Mouse (Mus musculus) heart, embryonic 10.5 days (tissue): ENCODE data around the gene Cd68. TPM values are rescaled to one million over a fixed set of nuclear protein-coding genes. Genes with fewer than 3 reads are reported as not detected.

Experiments used
- DNase-seq: peaks from one replicate; pipeline ENCODE4 v3.0.0-alpha.2; 2017; ENCODE audit warnings: low spot score
- H3K27ac ChIP-seq: fragments of 300-500 bp; sonication (generic); 2 replicates; pipeline ENCODE4 v1.5.1; 2016; ENCODE audit warnings: mild to moderate bottlenecking
- H3K27me3 ChIP-seq: fragments of 300-500 bp; sonication (generic); 2 replicates; pipeline ENCODE4 v1.6.1; 2016; ENCODE audit warnings: mild to moderate bottlenecking; ENCODE audit not compliant: poor library complexity, insufficient read depth, severe bottlenecking
- H3K36me3 ChIP-seq: fragments of 300-500 bp; sonication (generic); 2 replicates; pipeline ENCODE4 v1.6.1; 2016; ENCODE audit warnings: mild to moderate bottlenecking, moderate library complexity
- H3K4me1 ChIP-seq: fragments of 300-500 bp; sonication (generic); 2 replicates; pipeline ENCODE4 v1.6.1; 2016; ENCODE audit warnings: mild to moderate bottlenecking
- H3K4me3 ChIP-seq: fragments of 300-500 bp; sonication (generic); 2 replicates; pipeline ENCODE4 v1.5.1; 2016; ENCODE audit warnings: mild to moderate bottlenecking, moderate library complexity
- H3K9me3 ChIP-seq: fragments of 300-500 bp; sonication (generic); 2 replicates; pipeline ENCODE4 v1.6.1; 2016; ENCODE audit warnings: mild to moderate bottlenecking, moderate library complexity
- WGBS: fragments of 180-500 bp; shearing (Covaris S2); methylation state at CpG from one replicate; pipeline ENCODE4 v1.1.7; 2016; 5-methylcytosine and 5-hydroxymethylcytosine counted together
- polyA plus RNA-seq: library from polyadenylated mRNA; unstranded; fragments of >200 nt; fragmentation: Nextera tagmentation; extraction: Ambion mirVana; gene quantifications from 2 replicates; pipeline ENCODE4 v1.2.1, GENCODE M21; 2016

The Cd68 gene
- polyA plus RNA-seq, 1 experiment from 2014 or later, result 4.4 TPM

- DNase-seq, result no peak
- H3K27ac ChIP-seq, result no peak overlapping the region
- H3K9me3 ChIP-seq, result no peaks in the 10 kb centered on the region
- H3K36me3 ChIP-seq, result peaks cover 65% of the 10 kb centered on the region
- H3K27me3 ChIP-seq, result peaks cover 4% of the 10 kb centered on the region; the same call in 1 of the 2 replicates
- peaks cover 21% of the 10 kb centered on the region for H3K4me1 ChIP-seq
- WGBS, result 100% methylated on average over 2 of the region's 2 CpGs
- H3K4me3 ChIP-seq, result no peak overlapping the region
These were observed 13.2 kb upstream of the Cd68 start for GRCm38 (mm10) chr11:69679144-69679543.

- Histone ChIP-seq H3K4me3 (peak within 1 kb of the TSS; percentile 100), H3K36me3 (peaks cover 87% of the 10 kb centered on the region), H3K9me3 (no peaks in the 10 kb centered on the region), H3K4me1 (peaks cover 7% of the 10 kb centered on the region), H3K27me3 (no peaks in the 10 kb centered on the region), H3K27ac (peak within 1 kb of the TSS; percentile 100)
- DNase-seq, result peak; percentile 100
- under 1% methylated on average over 36 of the region's 36 CpGs for WGBS
These were observed 6.3 kb upstream of the Cd68 start, which contains the start of gene Eif4a1 for GRCm38 (mm10) chr11:69672211-69672706. Eif4a1 (minus strand) TSS chr11:69672423.

GRCm38 (mm10) chr11:69671726-69672124 lies 5.8 kb upstream of the Cd68 start:
- under 1% methylated on average over 43 of the region's 43 CpGs for WGBS
- Histone ChIP-seq H3K27ac (peak overlapping the region; percentile 100), H3K4me1 (peaks cover 7% of the 10 kb centered on the region), H3K36me3 (peaks cover 85% of the 10 kb centered on the region), H3K27me3 (no peaks in the 10 kb centered on the region), H3K9me3 (no peaks in the 10 kb centered on the region), H3K4me3 (peak overlapping the region; percentile 100)
- peak; percentile 87 for DNase-seq

GRCm38 (mm10) chr11:69670786-69671725 lies 5.1 kb upstream of the Cd68 start:
- Histone ChIP-seq H3K27me3 (no peaks in the 10 kb centered on the region), H3K36me3 (peaks cover 85% of the 10 kb centered on the region), H3K4me3 (peak overlapping the region; percentile 100), H3K27ac (peak overlapping the region; percentile 100), H3K4me1 (peaks cover 7% of the 10 kb centered on the region), H3K9me3 (no peaks in the 10 kb centered on the region)
- DNase-seq, result peak; percentile 96
- 1% methylated on average over 61 of the region's 61 CpGs for WGBS

- no peaks in the 10 kb centered on the region for H3K9me3 ChIP-seq
- H3K4me3 ChIP-seq, result no peak overlapping the region
- DNase-seq, result no peak
- 86% methylated on average over 3 of the region's 3 CpGs for WGBS
- H3K27ac ChIP-seq, result no peak overlapping the region
- H3K4me1 ChIP-seq, result peaks cover 26% of the 10 kb centered on the region
- H3K27me3 ChIP-seq, result no peaks in the 10 kb centered on the region
- H3K36me3 ChIP-seq, result peaks cover 78% of the 10 kb centered on the region
These were observed 682 bp upstream of the Cd68 start for GRCm38 (mm10) chr11:69666665-69667005.

GRCm38 (mm10) chr11:69665457-69665960 lies 444 bp downstream of the Cd68 start:
- WGBS, result 80% methylated on average over 9 of the region's 9 CpGs
- H3K9me3 ChIP-seq, result no peaks in the 10 kb centered on the region
- peaks cover 68% of the 10 kb centered on the region for H3K36me3 ChIP-seq
- H3K27me3 ChIP-seq, result no peaks in the 10 kb centered on the region
- H3K4me3 ChIP-seq, result no peak overlapping the region
- no peak for DNase-seq
- peaks cover 31% of the 10 kb centered on the region for H3K4me1 ChIP-seq
- 0 out of 2 replicates have a peak overlapping the region, but pooled peaks have one; percentile 16 for H3K27ac ChIP-seq

- H3K27me3 ChIP-seq, result no peaks in the 10 kb centered on the region
- WGBS, result 92% methylated on average over 7 of the region's 7 CpGs
- H3K36me3 ChIP-seq, result peaks cover 61% of the 10 kb centered on the region
- H3K27ac ChIP-seq, result no peak overlapping the region
- H3K4me3 ChIP-seq, result no peak overlapping the region
- no peaks in the 10 kb centered on the region for H3K9me3 ChIP-seq
- H3K4me1 ChIP-seq, result peaks cover 29% of the 10 kb centered on the region
- no peak for DNase-seq
These were observed 1.1 kb downstream of the Cd68 start for GRCm38 (mm10) chr11:69664841-69665240.

GRCm38 (mm10) chr11:69663795-69664194 lies 2.2 kb downstream of the Cd68 start:
- Histone ChIP-seq H3K9me3 (no peaks in the 10 kb centered on the region), H3K27me3 (no peaks in the 10 kb centered on the region), H3K27ac (peak overlapping the region; percentile 97; the same call in 1 of the 2 replicates), H3K36me3 (peaks cover 57% of the 10 kb centered on the region), H3K4me1 (peaks cover 25% of the 10 kb centered on the region), H3K4me3 (no peak overlapping the region)
- DNase-seq, result no peak
- WGBS, result 92% methylated on average over 6 of the region's 6 CpGs

- H3K4me1 ChIP-seq, result peaks cover 27% of the 10 kb centered on the region
- no peaks in the 10 kb centered on the region for H3K9me3 ChIP-seq
- peaks cover 57% of the 10 kb centered on the region for H3K36me3 ChIP-seq
- H3K27me3 ChIP-seq, result no peaks in the 10 kb centered on the region
- no peak for DNase-seq
- peak overlapping the region; percentile 97 for H3K27ac ChIP-seq
- 63% methylated on average over 13 of the region's 13 CpGs for WGBS
- H3K4me3 ChIP-seq, result peak overlapping the region; percentile 67
These were observed 2.8 kb downstream of the Cd68 start for GRCm38 (mm10) chr11:69662967-69663671.

- Histone ChIP-seq H3K27me3 (no peaks in the 10 kb centered on the region), H3K9me3 (no peaks in the 10 kb centered on the region), H3K4me3 (peak within 1 kb of the TSS; percentile 67), H3K27ac (peak within 1 kb of the TSS; percentile 97), H3K36me3 (peaks cover 57% of the 10 kb centered on the region), H3K4me1 (peaks cover 29% of the 10 kb centered on the region)
- DNase-seq, result peak; percentile 98
- WGBS, result under 1% methylated on average over 48 of the region's 48 CpGs
These were observed 3.6 kb downstream of the Cd68 start, which contains the start of gene Mpdu1 for GRCm38 (mm10) chr11:69662213-69662966. Mpdu1 (minus strand) TSS chr11:69662642.

GRCm38 (mm10) chr11:69661221-69661881 lies 4.6 kb downstream of the Cd68 start:
- no peaks in the 10 kb centered on the region for H3K27me3 ChIP-seq
- WGBS, result 72% methylated on average over 3 of the region's 3 CpGs
- H3K9me3 ChIP-seq, result no peaks in the 10 kb centered on the region
- DNase-seq, result no peak
- peak overlapping the region; percentile 97 for H3K27ac ChIP-seq
- peak overlapping the region; percentile 67 for H3K4me3 ChIP-seq
- H3K4me1 ChIP-seq, result peaks cover 38% of the 10 kb centered on the region
- peaks cover 60% of the 10 kb centered on the region for H3K36me3 ChIP-seq

GRCm38 (mm10) chr11:69657462-69657881 lies 8.5 kb downstream of the Cd68 start:
- no peaks in the 10 kb centered on the region for H3K27me3 ChIP-seq
- no peak for DNase-seq
- H3K9me3 ChIP-seq, result no peaks in the 10 kb centered on the region
- peaks cover 58% of the 10 kb centered on the region for H3K36me3 ChIP-seq
- H3K27ac ChIP-seq, result peak overlapping the region; percentile 67; the same call in 1 of the 2 replicates
- H3K4me1 ChIP-seq, result peaks cover 46% of the 10 kb centered on the region
- WGBS, result 82% methylated on average over 15 of the region's 15 CpGs
- no peak overlapping the region for H3K4me3 ChIP-seq
